Mouse (Mus musculus) MEL (cell line): ENCODE data around the gene Ift81.

Source experiments
- CTCF ChIP-seq, 3 experiments: IDR thresholded peaks in 2 of 3; conservative IDR thresholded peaks in 1 of 3; 2 replicates each; pipeline ENCODE4 v1.5.1; 2011 to 2012; ENCODE audit warnings: low read length in 3 of 3, low read depth in 2 of 3, mild to moderate bottlenecking in 2 of 3, improper control_type of control experiment in 1 of 3, inconsistent platforms in 1 of 3, mixed read lengths in 1 of 3, moderate library complexity in 1 of 3; ENCODE audit not compliant: control insufficient read depth in 1 of 3, insufficient read depth in 1 of 3, poor library complexity in 1 of 3, severe bottlenecking in 1 of 3
- E2F4 ChIP-seq: IDR thresholded peaks from 2 replicates; pipeline ENCODE4 v1.6.1; 2011; ENCODE audit warnings: low read depth, low read length, improper control_type of control experiment, borderline replicate concordance
- EP300 ChIP-seq, 2 experiments: IDR thresholded peaks; 2 replicates each; pipeline ENCODE4 v1.6.1; 2011; ENCODE audit warnings: improper control_type of control experiment in 2 of 2, low read length in 2 of 2, low read depth in 1 of 2, mild to moderate bottlenecking in 1 of 2
- MAX ChIP-seq: IDR thresholded peaks from 2 replicates; pipeline ENCODE4 v1.6.1; 2011; ENCODE audit warnings: low read length, improper control_type of control experiment
- POLR2A ChIP-seq, 2 experiments: IDR thresholded peaks; 2 replicates each; pipeline ENCODE4 v1.6.1; 2011 to 2012; ENCODE audit warnings: low read length in 2 of 2, mild to moderate bottlenecking in 2 of 2, control low read depth in 1 of 2, improper control_type of control experiment in 1 of 2, low read depth in 1 of 2, moderate library complexity in 1 of 2; ENCODE audit not compliant: control insufficient read depth in 1 of 2, insufficient read depth in 1 of 2, poor library complexity in 1 of 2
- ZMIZ1 ChIP-seq: IDR thresholded peaks from 2 replicates; pipeline ENCODE4 v1.6.1; 2012; ENCODE audit warnings: low read depth, mild to moderate bottlenecking, inconsistent platforms, low read length, improper control_type of control experiment, moderate library complexity

GRCm38 (mm10) chr5:122636958-122637357 lies 22.6 kb upstream of the Ift81 start:
- TF ChIP-seq CTCF (IDR thresholded peaks at IDR 0.05 in 2 of 3, conservative IDR thresholded peaks at IDR 0.05 in 1 of 3; ENCODE audit: control insufficient read depth in 1 of 3, insufficient read depth in 1 of 3, low read depth in 2 of 3, low read length in 3 of 3, poor library complexity in 1 of 3, severe bottlenecking in 1 of 3): no peak
- no peak for TF ChIP-seq POLR2A (IDR thresholded peaks at IDR 0.05; ENCODE audit: control insufficient read depth in 1 of 2, insufficient read depth in 1 of 2, low read depth in 1 of 2, low read length in 2 of 2, poor library complexity in 1 of 2)
- TF ChIP-seq EP300 (IDR thresholded peaks at IDR 0.05; ENCODE audit: low read depth in 1 of 2, low read length in 2 of 2): no peak
- TF ChIP-seq E2F4: no peak
- no peak for TF ChIP-seq ZMIZ1
- no peak for TF ChIP-seq MAX
